Mouse (Mus musculus): ENCODE measurements around the gene Klhdc9. TPM values are rescaled to one million over a fixed set of nuclear protein-coding genes. Genes with fewer than 3 reads are reported as not detected.

Klhdc9 gene
- polyA plus RNA-seq, 1 experiment from 2014 or later = 2.2 TPM

- Histone ChIP-seq H3K27ac (ENCODE audit: low read depth, low read length) (no peak overlapping the region), H3K4me3 (ENCODE audit: low read length) (no peak overlapping the region), H3K27me3 (ENCODE audit: control insufficient read depth, insufficient read depth, low read length) (no peaks in the 10 kb centered on the region), H3K36me3 (ENCODE audit: control insufficient read depth, insufficient read depth, low read length) (no peaks in the 10 kb centered on the region), H3K4me1 (ENCODE audit: control insufficient read depth, insufficient read depth, low read length) (no peaks in the 10 kb centered on the region), H3K9me3 (ENCODE audit: control insufficient read depth, low read length) (no peaks in the 10 kb centered on the region), H3K9ac (ENCODE audit: low read depth, low read length) (no peak overlapping the region), H3K4me2 (replicated peaks; ENCODE audit: low read depth, low read length) (no peak overlapping the region)
- no peak for ATAC-seq (ENCODE audit: low FRiP score, low TSS enrichment)
- WGBS = 65% methylated on average over 7 of the region's 7 CpGs
These were observed 5.3 kb upstream of the Klhdc9 start for GRCm38 (mm10) chr1:171365934-171366333.

GRCm38 (mm10) chr1:171361106-171362103, 807 bp upstream of the Klhdc9 start:
- H3K9me3 ChIP-seq (ENCODE audit: control insufficient read depth, low read length) = peaks cover 2% of the 10 kb centered on the region; the same call in 1 of the 2 replicates
- 0 out of 2 replicates have a peak overlapping the region, but pooled peaks have one; percentile 24 for H3K27ac ChIP-seq (ENCODE audit: low read depth, low read length)
- peak overlapping the region; percentile 50 for H3K4me3 ChIP-seq (ENCODE audit: low read length)
- no peaks in the 10 kb centered on the region for H3K27me3 ChIP-seq (ENCODE audit: control insufficient read depth, insufficient read depth, low read length)
- 33% methylated on average over 16 of the region's 16 CpGs for WGBS
- peak overlapping the region; percentile 84 for H3K4me2 ChIP-seq (replicated peaks; ENCODE audit: low read depth, low read length)
- peak; percentile 61 for ATAC-seq (ENCODE audit: low FRiP score, low TSS enrichment)
- H3K36me3 ChIP-seq (ENCODE audit: control insufficient read depth, insufficient read depth, low read length) = peaks cover 21% of the 10 kb centered on the region
- H3K9ac ChIP-seq (ENCODE audit: low read depth, low read length) = peak overlapping the region; percentile 62; the same call in 1 of the 2 replicates
- H3K4me1 ChIP-seq (ENCODE audit: control insufficient read depth, insufficient read depth, low read length) = no peaks in the 10 kb centered on the region

- peaks cover 2% of the 10 kb centered on the region; the same call in 1 of the 2 replicates for H3K9me3 ChIP-seq (ENCODE audit: control insufficient read depth, low read length)
- ATAC-seq (ENCODE audit: low FRiP score, low TSS enrichment) = no peak; the same call in 1 of the 2 replicates
- no peaks in the 10 kb centered on the region for H3K4me1 ChIP-seq (ENCODE audit: control insufficient read depth, insufficient read depth, low read length)
- peak overlapping the region; percentile 50 for H3K4me3 ChIP-seq (ENCODE audit: low read length)
- peaks cover 23% of the 10 kb centered on the region for H3K36me3 ChIP-seq (ENCODE audit: control insufficient read depth, insufficient read depth, low read length)
- peak overlapping the region; percentile 84 for H3K4me2 ChIP-seq (replicated peaks; ENCODE audit: low read depth, low read length)
- WGBS = 6% methylated on average over 26 of the region's 26 CpGs
- H3K9ac ChIP-seq (ENCODE audit: low read depth, low read length) = peak overlapping the region; percentile 62
- no peaks in the 10 kb centered on the region for H3K27me3 ChIP-seq (ENCODE audit: control insufficient read depth, insufficient read depth, low read length)
- no peak overlapping the region for H3K27ac ChIP-seq (ENCODE audit: low read depth, low read length)
These were observed 345 bp downstream of the Klhdc9 start for GRCm38 (mm10) chr1:171360253-171360652.

GRCm38 (mm10) chr1:171358421-171358820, 2.2 kb downstream of the Klhdc9 start:
- no peak overlapping the region for H3K4me3 ChIP-seq (ENCODE audit: low read length)
- H3K27ac ChIP-seq (ENCODE audit: low read depth, low read length) = no peak overlapping the region
- no peak overlapping the region for H3K9ac ChIP-seq (ENCODE audit: low read depth, low read length)
- peaks cover 2% of the 10 kb centered on the region; the same call in 1 of the 2 replicates for H3K9me3 ChIP-seq (ENCODE audit: control insufficient read depth, low read length)
- no peaks in the 10 kb centered on the region for H3K4me1 ChIP-seq (ENCODE audit: control insufficient read depth, insufficient read depth, low read length)
- WGBS = 78% methylated on average over 4 of the region's 4 CpGs
- peaks cover 23% of the 10 kb centered on the region for H3K36me3 ChIP-seq (ENCODE audit: control insufficient read depth, insufficient read depth, low read length)
- no peaks in the 10 kb centered on the region for H3K27me3 ChIP-seq (ENCODE audit: control insufficient read depth, insufficient read depth, low read length)
- no peak overlapping the region for H3K4me2 ChIP-seq (replicated peaks; ENCODE audit: low read depth, low read length)
- ATAC-seq (ENCODE audit: low FRiP score, low TSS enrichment) = no peak

- Histone ChIP-seq H3K9ac (ENCODE audit: low read depth, low read length) (no peak overlapping the region), H3K4me3 (ENCODE audit: low read length) (no peak overlapping the region), H3K36me3 (ENCODE audit: control insufficient read depth, insufficient read depth, low read length) (peaks cover 23% of the 10 kb centered on the region), H3K27ac (ENCODE audit: low read depth, low read length) (no peak overlapping the region), H3K4me1 (ENCODE audit: control insufficient read depth, insufficient read depth, low read length) (no peaks in the 10 kb centered on the region), H3K9me3 (ENCODE audit: control insufficient read depth, low read length) (peaks cover 2% of the 10 kb centered on the region; the same call in 1 of the 2 replicates), H3K4me2 (replicated peaks; ENCODE audit: low read depth, low read length) (no peak overlapping the region), H3K27me3 (ENCODE audit: control insufficient read depth, insufficient read depth, low read length) (no peaks in the 10 kb centered on the region)
- WGBS = 98% methylated on average over 2 of the region's 2 CpGs
- ATAC-seq (ENCODE audit: low FRiP score, low TSS enrichment) = no peak
These were observed 3.8 kb downstream of the Klhdc9 start for GRCm38 (mm10) chr1:171356814-171357213.

GRCm38 (mm10) chr1:171355812-171356340, 4.7 kb downstream of the Klhdc9 start:
- WGBS = 79% methylated on average over 5 of the region's 5 CpGs
- Histone ChIP-seq H3K9ac (ENCODE audit: low read depth, low read length) (no peak overlapping the region), H3K36me3 (ENCODE audit: control insufficient read depth, insufficient read depth, low read length) (peaks cover 23% of the 10 kb centered on the region), H3K4me1 (ENCODE audit: control insufficient read depth, insufficient read depth, low read length) (no peaks in the 10 kb centered on the region), H3K27me3 (ENCODE audit: control insufficient read depth, insufficient read depth, low read length) (no peaks in the 10 kb centered on the region), H3K4me3 (ENCODE audit: low read length) (no peak overlapping the region), H3K9me3 (ENCODE audit: control insufficient read depth, low read length) (peaks cover 2% of the 10 kb centered on the region; the same call in 1 of the 2 replicates), H3K4me2 (replicated peaks; ENCODE audit: low read depth, low read length) (no peak overlapping the region), H3K27ac (ENCODE audit: low read depth, low read length) (no peak overlapping the region)
- ATAC-seq (ENCODE audit: low FRiP score, low TSS enrichment) = no peak

- H3K4me2 ChIP-seq (replicated peaks; ENCODE audit: low read depth, low read length) = no peak overlapping the region
- WGBS = 93% methylated on average over 2 of the region's 2 CpGs
- H3K27me3 ChIP-seq (ENCODE audit: control insufficient read depth, insufficient read depth, low read length) = no peaks in the 10 kb centered on the region
- no peaks in the 10 kb centered on the region for H3K36me3 ChIP-seq (ENCODE audit: control insufficient read depth, insufficient read depth, low read length)
- no peak overlapping the region for H3K27ac ChIP-seq (ENCODE audit: low read depth, low read length)
- peaks cover 13% of the 10 kb centered on the region; the same call in 1 of the 2 replicates for H3K4me1 ChIP-seq (ENCODE audit: control insufficient read depth, insufficient read depth, low read length)
- no peak for ATAC-seq (ENCODE audit: low FRiP score, low TSS enrichment)
- H3K9ac ChIP-seq (ENCODE audit: low read depth, low read length) = no peak overlapping the region
- H3K4me3 ChIP-seq (ENCODE audit: low read length) = no peak overlapping the region
- H3K9me3 ChIP-seq (ENCODE audit: control insufficient read depth, low read length) = peaks cover 6% of the 10 kb centered on the region; the same call in 1 of the 2 replicates
These were observed 11.4 kb downstream of the Klhdc9 start for GRCm38 (mm10) chr1:171349210-171349609.

DNA sequence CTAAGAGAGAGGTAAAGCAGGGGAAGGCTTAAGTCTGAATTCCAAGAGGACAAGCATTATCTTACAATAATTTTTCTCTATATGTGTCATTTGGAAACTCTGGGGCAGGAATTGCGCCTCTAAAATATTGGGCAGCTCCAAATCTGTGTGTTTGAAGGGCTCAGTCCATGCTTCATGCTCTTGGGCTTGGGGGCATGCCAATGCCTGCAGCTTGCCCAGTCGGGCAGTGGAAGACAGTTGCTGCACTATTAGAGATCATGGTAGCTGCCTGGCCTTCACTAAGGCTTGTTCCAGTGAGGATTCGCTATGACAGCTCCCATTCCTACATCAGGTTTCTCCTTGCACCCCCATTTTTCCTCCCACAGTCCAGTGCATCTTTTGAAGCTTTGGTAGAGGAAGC, 11.9 kb downstream of the Klhdc9 start:
- Histone ChIP-seq H3K4me1 (ENCODE audit: control insufficient read depth, insufficient read depth, low read length) (peaks cover 16% of the 10 kb centered on the region; the same call in 1 of the 2 replicates), H3K27ac (ENCODE audit: low read depth, low read length) (no peak overlapping the region), H3K9me3 (ENCODE audit: control insufficient read depth, low read length) (peaks cover 6% of the 10 kb centered on the region; the same call in 1 of the 2 replicates), H3K36me3 (ENCODE audit: control insufficient read depth, insufficient read depth, low read length) (no peaks in the 10 kb centered on the region), H3K27me3 (ENCODE audit: control insufficient read depth, insufficient read depth, low read length) (no peaks in the 10 kb centered on the region), H3K4me2 (replicated peaks; ENCODE audit: low read depth, low read length) (no peak overlapping the region), H3K4me3 (ENCODE audit: low read length) (no peak overlapping the region), H3K9ac (ENCODE audit: low read depth, low read length) (no peak overlapping the region)
- ATAC-seq (ENCODE audit: low FRiP score, low TSS enrichment) = no peak
- 93% methylated on average over 3 of the region's 3 CpGs for WGBS

Measured in kidney, embryonic 14.5 days (tissue).